Mouse (Mus musculus) spleen, postnatal 4 days (tissue): Measurements from ENCODE around the gene Lrrc46.
A peak's percentile ranks its signal among the peaks of the same experiment; 100 is the strongest.

ENCODE experiments used
- DNase-seq, 2 experiments: peaks; one replicate each; pipeline ENCODE4 v3.0.0; 2022; ENCODE audit warnings: low spot score in 2 of 2

Gene Lrrc46

DNA sequence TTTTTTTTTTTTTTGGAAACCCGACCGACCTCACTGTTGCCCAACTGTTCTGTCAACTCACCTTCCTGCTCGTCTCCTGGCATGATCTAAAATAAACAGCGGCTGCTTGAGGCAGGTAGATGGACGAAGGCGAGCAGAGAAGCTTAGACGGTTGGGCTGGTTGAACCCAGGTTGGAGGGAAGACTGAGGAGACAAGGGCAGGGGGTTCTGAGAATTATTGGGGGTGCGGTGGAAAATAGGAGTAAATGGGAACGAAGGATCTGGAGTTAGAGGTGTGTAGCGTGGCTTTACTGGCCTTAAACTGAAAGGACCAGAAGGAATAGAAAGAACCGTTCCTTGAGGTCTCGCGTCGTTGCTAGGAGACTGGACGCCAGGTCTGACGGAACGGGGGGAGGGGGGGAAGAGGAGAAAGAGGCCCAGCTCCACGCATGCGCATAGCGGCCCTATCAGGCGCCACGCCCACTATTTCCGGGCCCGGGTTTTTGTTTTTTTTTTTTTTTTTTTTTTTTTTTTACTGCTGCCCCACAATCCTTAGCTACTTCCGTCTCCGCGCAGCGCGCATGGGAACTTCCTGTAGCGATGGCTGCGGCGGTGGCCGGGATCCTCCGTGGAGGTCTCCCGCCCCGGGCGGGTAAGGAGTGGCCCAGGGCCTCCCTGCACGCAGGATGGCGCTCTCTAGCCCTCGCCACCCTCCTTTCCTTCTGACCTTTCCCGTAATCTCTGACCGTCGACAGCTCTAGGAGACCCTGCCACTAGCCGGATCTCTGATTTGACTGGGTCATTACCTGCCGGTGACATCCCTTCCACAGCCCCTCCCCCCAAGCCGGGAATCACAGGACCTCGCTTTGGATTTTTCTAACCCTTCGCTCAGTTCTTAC, at the start of gene Lrrc46, which contains the start of gene Mrpl10:
TSS of gene Lrrc46 (minus strand) at position 386 of the 878 bp plus-strand sequence.
TSS of gene Mrpl10 (plus strand) at position 539 of the 878 bp plus-strand sequence.
- peak; percentile 89 to 97 for DNase-seq

DNA sequence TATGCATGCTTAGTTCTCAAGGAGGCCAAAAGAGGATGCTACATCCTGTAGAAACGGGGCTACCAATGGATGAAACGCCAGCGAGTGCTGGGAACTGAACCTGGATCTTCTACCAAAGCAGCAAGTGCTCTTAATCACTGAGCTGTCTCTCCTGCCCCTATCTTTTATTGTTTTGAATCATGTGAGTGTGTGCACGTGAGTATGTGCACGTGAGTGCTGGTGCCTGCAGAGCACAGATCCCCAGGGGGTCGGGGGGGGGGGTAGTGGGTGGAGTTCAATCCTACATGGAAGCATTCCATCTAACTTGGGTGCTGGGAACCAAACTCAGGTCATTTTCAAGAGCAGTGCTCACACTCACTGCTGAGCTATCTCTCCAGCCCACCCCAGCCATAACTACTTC, 45.2 kb upstream of the Lrrc46 start:
- DNase-seq = no peak

DNA sequence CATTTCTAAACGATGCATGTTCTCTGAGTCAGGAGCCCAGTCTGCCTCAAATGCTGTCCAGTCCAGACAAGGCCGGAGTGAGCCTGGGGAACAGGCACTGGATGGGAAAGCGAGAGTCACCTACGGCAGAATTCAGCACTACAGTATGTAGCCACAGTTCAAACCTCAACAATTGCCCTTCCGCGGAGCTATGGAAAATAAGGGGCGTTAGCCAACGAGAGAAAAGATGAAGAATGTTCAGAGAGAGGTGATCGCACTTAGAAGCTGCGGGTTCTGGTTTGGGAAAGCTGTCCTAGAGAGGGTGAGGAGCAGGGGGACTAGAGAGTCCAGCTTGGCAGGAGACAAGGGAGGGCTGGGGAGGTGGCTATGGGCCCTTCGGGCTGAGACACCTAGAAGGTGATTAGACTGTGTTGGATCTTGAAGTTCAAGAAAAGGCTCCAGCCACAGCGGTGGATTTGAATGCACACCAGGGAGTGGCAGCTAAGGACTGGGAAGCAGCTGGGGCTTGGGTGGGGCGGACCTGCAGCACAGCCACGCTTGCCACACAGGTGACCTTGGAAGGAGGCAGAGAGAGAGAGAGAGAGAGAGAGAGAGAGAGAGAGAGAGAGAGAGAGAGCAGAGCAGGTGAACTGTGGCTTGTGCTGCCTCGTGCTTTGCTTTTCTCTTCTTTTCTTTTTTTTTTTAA, 43.8 kb upstream of the Lrrc46 start:
- DNase-seq = no peak

DNA sequence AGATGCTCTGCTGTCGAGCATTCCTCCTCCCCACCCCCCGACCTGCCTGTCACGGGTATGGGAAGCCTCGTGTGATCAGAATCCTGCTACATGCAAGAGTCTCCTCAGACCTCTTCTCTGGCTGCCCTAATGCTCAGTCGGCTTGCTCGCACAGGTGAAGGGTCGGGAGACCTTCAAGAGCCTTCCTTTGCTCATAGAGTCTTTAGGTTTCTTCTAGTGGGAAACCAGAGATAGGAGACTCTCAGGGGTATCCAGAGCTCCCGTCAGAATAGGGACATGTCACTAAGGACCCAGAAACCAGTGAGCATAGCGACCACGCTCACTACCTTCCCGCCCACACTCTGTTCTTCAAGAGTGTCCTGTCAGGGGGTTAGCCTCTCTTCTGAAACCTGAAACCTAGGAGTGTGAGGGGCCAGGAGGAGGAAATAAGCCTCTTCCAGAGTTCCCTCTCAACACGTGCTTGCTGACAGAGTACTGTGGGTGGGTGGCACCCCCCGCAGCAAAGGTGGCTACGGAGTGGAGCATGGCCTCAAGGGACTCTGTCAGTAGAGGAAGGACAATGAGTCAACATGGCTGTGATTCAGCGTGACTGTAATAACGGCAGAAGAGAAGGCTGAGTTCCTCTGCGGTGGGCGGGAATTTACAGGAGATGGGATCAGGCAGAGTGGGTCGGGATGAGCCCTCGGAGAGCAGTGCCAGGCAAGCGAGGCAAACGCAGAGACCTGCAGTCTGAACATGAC, 42.4 kb upstream of the Lrrc46 start:
- DNase-seq = no peak

DNA sequence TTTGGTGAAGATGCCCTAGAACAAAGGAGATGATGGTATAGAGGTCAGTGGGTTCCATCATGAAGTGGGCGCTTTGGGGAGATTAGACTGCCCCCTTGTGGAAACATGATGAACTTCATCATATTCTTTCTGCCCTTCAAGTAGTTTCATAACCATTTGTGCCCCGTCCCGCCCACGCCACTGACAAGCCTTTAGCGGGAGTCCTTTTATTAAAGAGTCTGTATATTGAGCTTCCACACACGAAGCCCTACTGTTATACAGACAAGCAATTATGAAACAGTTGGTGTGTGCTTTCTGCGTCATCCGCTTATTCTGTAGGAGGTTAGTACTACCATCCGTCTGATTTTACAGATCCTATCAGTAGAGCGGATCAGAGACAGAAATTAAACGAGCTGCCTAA, 41.8 kb upstream of the Lrrc46 start:
- DNase-seq = peak in 1 of 2 experiments; percentile 65

DNA sequence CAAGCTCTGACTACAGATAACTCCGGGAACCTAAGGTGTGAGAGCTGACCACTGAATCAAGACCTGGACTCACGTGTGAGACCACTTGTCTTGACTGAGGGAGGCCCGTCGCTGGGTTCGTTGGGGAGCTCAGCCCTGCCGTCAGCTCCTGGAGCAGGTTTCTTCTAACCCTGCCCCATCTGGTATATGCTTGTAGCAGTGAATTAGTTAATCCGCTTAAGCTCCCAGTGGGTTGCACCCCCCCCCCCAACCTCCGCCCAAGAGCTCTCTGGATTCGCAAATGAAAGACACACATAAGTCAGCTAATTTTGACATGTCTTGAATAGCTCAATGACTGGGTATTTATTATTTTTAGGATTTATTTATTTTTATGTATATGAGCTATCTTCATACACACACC, 39.1 kb upstream of the Lrrc46 start:
- DNase-seq = no peak

DNA sequence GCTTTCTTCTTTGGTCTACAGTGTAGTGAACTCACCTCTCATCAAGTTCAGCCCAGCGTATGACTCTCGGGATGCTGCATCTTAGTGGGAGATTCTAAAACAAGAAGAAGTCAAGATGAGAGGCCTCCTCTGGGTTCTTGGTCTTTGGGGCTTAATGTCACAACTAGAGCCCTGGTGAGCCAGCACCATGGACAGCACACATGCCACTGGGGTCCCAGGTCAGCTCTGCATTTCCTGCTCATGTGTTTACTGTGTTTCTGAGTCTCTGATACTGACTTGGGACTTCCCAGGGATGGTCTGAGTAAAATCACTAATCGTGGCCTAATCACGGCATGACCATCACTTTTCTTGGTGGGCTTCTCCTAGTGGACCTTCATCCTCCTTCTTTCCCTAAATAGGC, 37.5 kb upstream of the Lrrc46 start:
- no peak for DNase-seq

DNA sequence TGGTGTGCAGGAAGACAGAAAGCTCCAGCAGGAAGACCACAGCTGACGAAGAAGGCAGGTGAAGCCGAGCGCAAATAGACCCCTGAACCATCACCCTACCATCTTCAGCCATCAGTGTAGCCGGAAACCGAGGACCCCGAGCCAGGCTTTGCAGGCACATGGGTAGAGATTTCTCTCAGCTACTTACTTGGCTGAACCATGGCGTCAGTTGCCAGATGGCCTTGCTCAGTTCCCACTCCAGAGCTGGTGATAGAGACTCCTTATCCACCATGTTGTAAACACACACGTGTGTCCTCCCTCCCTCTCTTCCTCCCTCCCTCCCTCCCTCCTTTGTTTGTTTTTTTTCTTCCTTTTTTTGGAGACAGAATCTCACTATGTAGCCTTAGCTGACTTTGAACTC, 33.0 kb upstream of the Lrrc46 start:
- no peak for DNase-seq

DNA sequence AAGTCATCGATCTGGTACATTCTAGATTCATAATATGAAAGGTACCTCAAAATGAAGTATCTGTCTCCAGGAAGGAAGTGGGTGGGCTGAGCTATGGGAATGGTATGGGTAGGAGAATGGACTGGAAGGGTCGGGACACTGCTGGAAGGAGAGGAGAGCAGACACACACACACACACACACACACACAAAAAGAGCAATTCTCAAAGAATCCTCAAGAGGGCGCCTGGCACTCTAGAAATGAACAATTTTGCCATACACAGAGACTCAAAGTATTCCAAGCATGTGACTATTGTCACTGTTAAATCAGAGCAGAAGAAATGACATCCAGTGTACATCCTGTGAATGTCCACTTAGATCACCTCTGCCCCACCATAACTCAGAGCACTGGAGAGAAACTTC, 31.3 kb upstream of the Lrrc46 start:
- no peak for DNase-seq

DNA sequence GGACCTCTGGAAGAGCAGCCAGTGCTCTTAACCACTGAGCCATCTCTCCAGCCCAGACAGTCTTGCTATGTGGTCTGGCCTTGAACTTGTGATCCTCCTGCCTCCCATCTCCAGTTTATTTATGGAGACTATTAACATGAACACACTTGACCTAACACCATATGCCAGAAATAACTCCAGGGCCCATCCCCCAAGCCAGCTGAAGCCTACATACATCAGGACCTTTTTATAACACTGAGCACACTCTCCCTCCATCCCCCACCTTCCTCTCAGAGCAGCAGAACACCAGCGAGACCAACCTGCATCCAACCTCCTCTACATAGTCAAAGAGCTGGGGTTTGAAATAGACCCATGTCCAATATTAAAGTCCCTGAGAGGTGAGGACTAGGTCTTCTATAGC, 29.9 kb upstream of the Lrrc46 start:
- no peak for DNase-seq

DNA sequence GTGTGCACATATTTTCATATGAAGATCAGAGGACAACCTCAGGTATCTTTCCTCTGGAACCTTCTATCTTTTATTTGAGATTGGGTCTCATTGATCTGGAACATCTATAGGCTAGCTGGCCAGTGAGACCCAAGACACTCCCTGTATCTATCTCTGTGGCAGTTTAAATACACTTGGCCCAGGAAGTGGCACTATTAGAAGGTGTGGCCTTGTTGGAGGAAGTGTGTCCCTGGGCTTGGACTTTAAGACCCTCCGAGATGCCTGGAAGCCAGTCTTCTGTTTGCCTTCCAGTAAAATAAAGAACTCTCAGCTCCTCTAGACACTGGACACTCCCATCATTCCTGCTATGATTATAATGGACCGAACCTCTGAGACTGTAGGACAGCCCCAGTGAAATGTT, 28.6 kb upstream of the Lrrc46 start:
- no peak for DNase-seq

DNA sequence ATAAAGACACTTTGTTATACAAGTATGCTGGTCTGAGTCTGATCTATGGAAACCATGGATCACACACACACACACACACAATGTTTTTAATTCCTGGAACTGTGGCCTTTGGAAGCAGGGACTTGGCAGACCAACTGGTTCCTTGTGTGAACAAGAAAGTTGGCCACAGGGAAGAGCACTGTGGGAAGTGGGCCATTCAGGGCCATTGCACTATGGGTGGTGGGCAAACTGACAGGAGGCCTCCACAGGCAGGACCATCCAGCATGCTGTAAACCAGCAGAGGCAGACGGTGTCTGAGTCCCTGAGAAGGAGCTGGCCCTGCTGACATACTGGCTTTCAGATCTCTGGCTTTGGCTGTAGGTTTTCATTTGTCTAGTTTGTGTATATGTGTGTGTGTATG, 28.1 kb upstream of the Lrrc46 start:
- DNase-seq = no peak

DNA sequence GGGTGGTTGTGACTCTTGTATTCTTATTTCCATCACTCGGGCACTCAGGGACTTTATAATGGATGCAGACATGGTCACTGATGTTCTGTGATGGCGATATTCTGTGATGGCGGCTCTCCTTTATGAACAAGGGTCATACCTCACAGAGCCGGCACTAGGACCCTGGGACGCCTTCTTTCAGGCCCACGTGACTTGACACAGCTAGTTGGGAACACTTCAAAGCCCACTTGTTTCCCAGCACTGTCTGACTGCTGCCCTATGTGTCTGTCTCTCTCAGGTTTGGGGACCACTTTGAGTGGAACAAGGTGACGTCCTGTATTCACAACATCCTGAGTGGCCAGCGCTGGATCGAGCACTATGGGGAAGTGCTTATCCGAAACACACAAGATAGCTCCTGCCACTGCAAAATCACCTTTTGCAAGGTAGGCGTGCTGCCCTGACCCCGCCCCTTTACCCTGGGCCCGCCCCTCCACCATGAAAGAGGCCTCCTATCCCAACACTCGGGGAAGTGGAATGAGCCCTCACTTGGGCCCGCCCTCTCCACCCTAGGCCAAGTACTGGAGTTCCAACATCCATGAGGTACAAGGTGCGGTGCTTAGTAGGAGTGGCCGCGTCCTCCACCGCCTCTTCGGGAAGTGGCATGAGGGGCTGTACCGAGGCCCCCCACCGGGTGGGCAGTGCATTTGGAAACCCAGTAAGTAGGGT, 25.6 kb upstream of the Lrrc46 start:
- no peak for DNase-seq

DNA sequence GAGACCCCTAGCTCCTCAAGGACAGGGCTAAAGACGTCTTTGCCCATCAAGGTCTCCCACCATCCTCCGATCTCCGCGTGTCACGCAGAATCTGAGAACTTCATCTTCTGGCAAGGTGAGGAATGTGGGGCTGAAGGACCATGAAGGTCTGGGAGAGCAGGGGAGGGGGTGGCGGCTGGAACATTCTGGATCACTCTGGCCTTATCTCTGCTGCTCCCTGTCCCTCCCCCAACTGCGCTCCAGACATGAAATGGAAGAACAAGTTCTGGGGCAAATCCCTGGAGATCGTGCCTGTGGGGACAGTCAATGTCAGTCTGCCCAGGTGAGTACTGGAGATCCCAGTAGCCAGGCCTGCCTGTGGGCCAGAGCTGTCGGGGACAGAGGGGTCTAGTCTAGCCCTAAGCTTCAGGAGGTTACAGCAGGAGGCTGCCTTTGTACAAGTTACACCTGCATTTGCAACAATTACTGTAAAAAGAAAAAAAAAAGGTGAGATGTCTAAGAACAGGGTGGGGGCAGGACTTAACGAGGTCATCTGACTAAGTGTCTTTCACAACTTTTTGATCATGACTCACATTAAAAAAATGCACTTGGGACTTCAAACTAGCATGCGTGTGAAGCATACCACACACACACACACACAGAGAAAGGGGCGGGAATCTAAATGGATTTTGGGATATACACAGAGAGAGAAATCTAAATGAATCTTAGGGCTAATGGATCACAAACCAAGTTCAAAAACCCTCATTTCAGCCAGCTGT, 24.5 kb upstream of the Lrrc46 start:
- DNase-seq = no peak

DNA sequence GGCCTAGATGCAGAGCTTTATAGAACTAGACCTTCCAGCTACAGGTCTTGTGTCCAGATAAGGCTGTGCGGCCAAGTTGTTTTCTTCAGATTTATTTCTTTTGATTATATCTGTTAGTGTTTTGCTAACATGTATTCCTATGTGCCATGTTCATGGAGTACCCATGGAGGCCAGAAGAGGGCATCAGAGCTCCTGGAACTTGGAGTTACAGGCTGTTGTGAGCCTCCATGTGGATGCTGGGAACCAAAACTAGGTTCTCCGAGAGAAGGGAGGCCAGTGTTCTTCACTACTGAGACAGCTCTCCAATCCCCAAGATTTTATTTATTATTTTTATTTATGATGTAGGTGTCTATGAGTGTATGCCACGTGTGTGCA, 22.7 kb upstream of the Lrrc46 start:
- no peak for DNase-seq

DNA sequence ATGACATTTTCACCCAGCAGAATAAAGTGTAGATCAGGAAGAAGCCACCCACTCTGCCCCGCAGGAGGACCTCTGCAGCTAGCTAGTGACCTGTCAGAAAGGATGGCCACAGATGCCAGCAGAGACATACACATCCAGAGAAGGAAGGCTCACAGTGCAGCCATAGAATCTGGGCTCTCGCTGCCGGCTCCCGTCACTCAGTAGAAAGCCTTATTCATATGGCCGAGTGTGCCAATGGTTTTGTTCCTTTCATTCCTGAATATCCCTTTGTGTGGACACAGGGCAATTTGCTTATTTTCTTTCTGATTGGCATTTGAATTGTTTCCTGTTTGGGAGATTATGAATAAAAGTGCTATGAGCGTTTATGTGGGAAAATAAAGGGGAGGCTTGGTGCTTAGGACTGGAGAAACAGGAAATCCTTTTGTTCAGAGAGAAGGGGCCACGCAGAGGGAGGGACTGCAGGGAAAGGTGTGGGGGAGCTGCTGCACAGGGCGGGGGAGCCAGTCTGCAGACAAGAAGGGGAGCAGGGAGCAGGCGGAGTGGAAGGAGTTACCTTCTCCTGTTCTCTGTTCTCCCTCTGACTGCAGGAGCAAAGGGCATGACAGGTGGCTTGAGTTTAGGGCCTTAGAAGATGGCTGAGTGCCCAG, 22.2 kb upstream of the Lrrc46 start:
- no peak for DNase-seq

DNA sequence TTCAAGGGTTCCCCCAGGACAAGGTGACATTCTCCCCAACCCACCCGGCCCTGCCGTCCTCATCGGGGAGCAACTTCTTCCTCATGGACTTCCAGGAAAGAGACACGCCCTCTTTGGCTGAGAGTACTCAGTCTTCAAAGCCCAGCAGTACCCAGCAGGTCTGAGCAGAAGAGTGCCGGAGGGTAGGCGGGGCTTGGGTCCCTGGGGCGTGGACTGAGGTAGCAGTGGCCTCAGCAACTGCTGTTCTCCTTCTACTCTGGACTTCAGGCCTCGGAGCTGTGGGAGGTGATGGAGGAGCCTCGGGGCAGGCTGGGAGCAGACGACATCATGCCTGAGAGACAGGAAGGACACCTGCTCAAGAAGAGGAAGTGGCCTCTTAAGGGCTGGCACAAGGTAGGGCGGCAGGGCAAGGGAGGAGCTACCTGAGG, 11.0 kb upstream of the Lrrc46 start:
- DNase-seq = peak in 1 of 2 experiments; percentile 48

DNA sequence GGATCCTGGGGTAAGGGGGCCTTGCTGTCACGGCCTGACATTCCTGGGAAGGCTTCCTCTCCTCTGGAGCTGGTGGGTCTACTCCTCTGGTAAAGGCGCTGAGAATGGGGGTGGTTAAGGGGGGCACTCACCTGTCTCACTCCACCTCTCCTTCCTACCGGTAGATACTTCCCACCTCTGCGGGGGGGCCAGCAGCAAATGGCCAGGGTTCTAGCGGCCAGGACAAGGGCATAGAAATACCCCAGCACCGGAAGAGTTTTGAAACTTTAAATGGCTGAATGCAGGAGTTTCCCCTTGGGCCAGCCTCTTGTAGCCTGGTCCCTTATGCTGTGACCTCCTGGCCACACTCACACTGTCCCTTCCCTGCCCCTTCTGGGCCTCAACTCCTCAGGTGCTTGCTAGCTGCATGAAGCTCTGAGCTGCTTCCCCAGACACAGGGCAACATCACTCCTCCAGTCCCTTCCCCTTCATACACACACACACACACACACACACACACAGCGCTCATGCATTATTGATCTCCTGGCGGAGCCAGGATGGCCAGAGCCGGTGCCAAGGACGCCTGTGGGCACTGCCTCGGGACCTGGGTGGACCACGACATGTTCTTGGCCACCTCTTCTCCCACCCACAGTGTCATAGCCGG, 9.9 kb upstream of the Lrrc46 start:
- DNase-seq = no peak

DNA sequence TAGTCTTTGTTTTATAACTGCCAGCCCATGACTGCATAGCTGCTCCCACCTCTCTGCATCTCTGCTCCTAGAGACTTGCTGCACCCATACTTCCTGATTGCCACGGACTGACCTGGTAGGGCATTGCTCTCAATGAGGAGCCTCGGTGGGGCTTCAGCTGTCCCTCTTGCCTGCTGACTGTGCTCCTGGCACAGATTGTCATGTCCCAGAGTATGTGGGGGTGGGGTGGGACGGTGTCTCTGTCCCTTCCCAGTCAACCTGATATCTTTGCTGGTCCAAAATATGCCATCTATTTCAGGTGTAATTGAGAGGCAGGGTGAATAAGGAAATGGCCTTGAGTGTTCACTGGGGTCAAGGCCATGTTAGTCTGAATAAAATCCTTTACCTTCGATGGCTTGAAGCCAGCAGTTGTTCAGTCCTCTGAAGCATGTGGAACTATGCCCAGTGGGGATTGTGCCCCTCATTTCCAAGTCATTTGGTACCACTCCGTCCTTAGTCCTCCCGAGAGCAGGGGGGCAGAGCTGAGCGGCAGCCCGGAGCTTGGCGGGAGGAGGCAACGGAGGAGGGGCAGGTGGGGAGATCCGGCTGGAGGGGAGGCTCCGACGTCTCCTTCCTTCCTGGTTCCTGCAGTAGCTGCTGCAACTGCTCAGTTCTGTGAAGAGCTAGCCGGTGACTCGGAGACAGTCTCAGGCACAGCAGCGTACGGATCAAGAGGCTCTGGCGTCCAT, 9.2 kb upstream of the Lrrc46 start, which contains the start of gene Osbpl7:
TSS of gene Osbpl7 (plus strand) at position 413 of the 728 bp plus-strand sequence.
- DNase-seq = peak; percentile 69 to 81
